Mouse (Mus musculus) limb, embryonic 13.5 days (tissue): ENCODE results near the gene Tlcd2. TPM values are rescaled to one million over a fixed set of nuclear protein-coding genes. Genes with fewer than 3 reads are reported as not detected.

Source experiments
- ATAC-seq: fragments of 200-750 bp; cut with Nextera tagmentation; 2 replicates; pipeline ENCODE4 v1.8.0; 2017; ENCODE audit warnings: low read depth, moderate number of reproducible peaks, moderate TSS enrichment; ENCODE audit not compliant: low FRiP score
- H3K27ac ChIP-seq: fragments of 300-500 bp; sonication (generic); 2 replicates; pipeline ENCODE4 v1.5.1; 2015; ENCODE audit warnings: inconsistent platforms, mild to moderate bottlenecking, moderate library complexity
- H3K27me3 ChIP-seq: fragments of 300-500 bp; sonication (generic); 2 replicates; pipeline ENCODE4 v1.6.1; 2015; ENCODE audit warnings: mild to moderate bottlenecking, inconsistent platforms
- H3K36me3 ChIP-seq: fragments of 300-500 bp; sonication (generic); 2 replicates; pipeline ENCODE4 v1.6.1; 2015; ENCODE audit warnings: inconsistent platforms, mild to moderate bottlenecking, moderate library complexity
- H3K4me1 ChIP-seq: fragments of 300-500 bp; sonication (generic); 2 replicates; pipeline ENCODE4 v1.6.1; 2015; ENCODE audit warnings: inconsistent platforms
- H3K4me2 ChIP-seq: fragments of 300-500 bp; sonication (generic); replicated peaks from 2 replicates; pipeline ENCODE4 v1.6.1; 2015; ENCODE audit warnings: inconsistent platforms, mild to moderate bottlenecking, moderate library complexity
- H3K4me3 ChIP-seq: fragments of 300-500 bp; sonication (generic); 2 replicates; pipeline ENCODE4 v1.5.1; 2015; ENCODE audit warnings: moderate library complexity, mild to moderate bottlenecking, inconsistent platforms
- H3K9ac ChIP-seq: fragments of 300-500 bp; sonication (generic); 2 replicates; pipeline ENCODE4 v1.6.1; 2015; ENCODE audit warnings: mild to moderate bottlenecking, inconsistent platforms
- H3K9me3 ChIP-seq: fragments of 300-500 bp; sonication (generic); 2 replicates; pipeline ENCODE4 v1.6.1; 2016; ENCODE audit warnings: inconsistent platforms
- WGBS: fragments of 180-500 bp; shearing (Covaris S2); methylation state at CpG from one replicate; pipeline ENCODE4 v1.1.7; 2015; 5-methylcytosine and 5-hydroxymethylcytosine counted together
- microRNA counts: library from miRNA; unstranded; fragments of <30 nt; microRNA quantifications from one replicate; lab custom pipeline; 2016
- microRNA-seq: library from miRNA; unstranded; fragments of <30 nt; microRNA quantifications from one replicate; pipeline ENCODE4, GENCODE M21; 2016
- polyA plus RNA-seq: library from polyadenylated mRNA; unstranded; fragments of >200 nt; fragmentation: Nextera tagmentation; extraction: Ambion mirVana; gene quantifications from 2 replicates; pipeline ENCODE4 v1.2.1, GENCODE M21; 2015

Gene Tlcd2
- polyA plus RNA-seq, 1 experiment from 2014 or later: 26.4 TPM

DNA sequence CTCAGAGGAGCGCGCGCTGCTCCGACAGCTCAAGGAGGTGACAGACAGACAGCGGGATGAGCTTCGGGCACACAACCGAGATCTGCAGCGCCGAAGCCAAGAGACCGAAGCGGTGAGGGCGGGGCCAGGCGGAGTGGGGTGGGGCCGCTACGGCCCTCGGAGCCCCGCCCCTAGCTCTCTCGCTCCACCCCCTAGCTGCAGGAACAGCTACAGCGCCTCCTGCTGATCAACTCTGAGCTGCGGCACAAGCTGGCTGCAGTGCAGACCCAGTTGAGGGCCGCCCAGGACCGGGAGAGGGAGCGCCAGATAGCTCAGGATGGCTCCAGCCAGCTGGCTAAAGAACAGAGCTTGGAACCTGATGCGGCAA lies 49.1 kb downstream of the Tlcd2 start:
- Histone ChIP-seq H3K27ac (peak overlapping the region; percentile 29; the same call in 1 of the 2 replicates), H3K4me2 (peak overlapping the region; percentile 84), H3K9me3 (no peaks in the 10 kb centered on the region), H3K4me1 (peaks cover 33% of the 10 kb centered on the region), H3K27me3 (no peaks in the 10 kb centered on the region), H3K4me3 (peak overlapping the region; percentile 53), H3K9ac (peak overlapping the region; percentile 76), H3K36me3 (peaks cover 41% of the 10 kb centered on the region)
- peak; percentile 72 for ATAC-seq
- 3% methylated on average over 24 of the region's 24 CpGs for WGBS

DNA sequence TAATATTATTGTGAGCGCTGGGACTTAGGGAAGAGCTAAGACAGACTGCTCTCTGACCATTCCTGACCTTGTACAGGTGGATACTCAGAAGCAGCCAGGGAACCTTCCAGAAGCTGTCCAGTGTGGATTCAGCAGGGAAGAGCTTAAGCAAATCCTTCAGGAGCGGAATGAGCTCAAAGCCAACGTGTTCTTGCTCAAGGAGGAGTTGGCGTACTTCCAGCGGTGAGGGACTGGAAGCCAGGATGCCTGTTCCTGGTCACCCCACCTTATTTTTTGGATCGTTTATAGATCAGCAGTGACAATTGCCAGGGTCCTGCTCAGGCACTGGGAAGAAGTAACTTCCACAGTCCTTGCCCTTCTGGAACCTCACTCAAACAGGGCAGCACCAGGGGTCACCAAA lies 49.7 kb downstream of the Tlcd2 start:
- Histone ChIP-seq H3K9ac (no peak overlapping the region), H3K9me3 (no peaks in the 10 kb centered on the region), H3K36me3 (peaks cover 35% of the 10 kb centered on the region), H3K4me1 (peaks cover 33% of the 10 kb centered on the region), H3K27me3 (no peaks in the 10 kb centered on the region), H3K4me2 (no peak overlapping the region), H3K27ac (no peak overlapping the region), H3K4me3 (peak overlapping the region; percentile 53; the same call in 1 of the 2 replicates)
- 79% methylated on average over 6 of the region's 6 CpGs for WGBS
- no peak for ATAC-seq

DNA sequence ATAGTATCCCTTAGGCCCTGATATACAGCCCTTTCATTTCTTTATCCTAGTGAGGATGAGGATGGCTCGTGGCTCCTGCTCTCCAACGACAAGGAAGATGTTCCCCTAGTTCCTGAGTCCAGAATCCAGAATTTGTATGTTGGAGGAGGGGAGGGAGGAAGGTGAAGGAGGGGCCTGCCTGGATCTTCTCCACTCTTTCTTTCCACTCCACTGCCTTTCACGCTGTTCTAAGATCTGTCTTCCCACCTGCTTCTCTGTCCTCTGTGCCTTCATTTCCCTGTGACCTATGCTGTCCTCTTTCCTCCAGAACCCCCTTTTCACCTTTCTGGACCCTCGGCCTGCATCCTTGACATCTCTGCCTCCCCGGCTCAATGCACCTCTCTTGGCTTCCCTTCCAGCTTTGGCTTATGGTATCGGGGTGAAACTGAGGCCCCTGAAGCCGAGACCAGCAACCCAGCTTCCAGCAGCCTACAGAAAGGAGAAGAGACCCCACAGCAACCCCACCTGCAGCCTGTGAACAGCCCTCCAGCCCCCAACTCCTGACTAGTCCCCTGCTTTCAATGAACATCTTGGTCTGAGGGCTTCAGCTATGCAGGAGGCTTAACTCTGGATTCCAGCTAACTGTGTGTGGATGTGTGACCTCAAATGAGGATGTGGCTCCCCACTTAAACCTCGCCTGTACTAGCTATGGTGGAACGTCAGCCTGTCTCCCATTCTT lies 50.9 kb downstream of the Tlcd2 start:
- H3K27ac ChIP-seq: no peak overlapping the region
- H3K9ac ChIP-seq: no peak overlapping the region
- no peak overlapping the region for H3K4me2 ChIP-seq
- no peak for ATAC-seq
- H3K27me3 ChIP-seq: no peaks in the 10 kb centered on the region
- H3K4me1 ChIP-seq: peaks cover 33% of the 10 kb centered on the region
- 78% methylated on average over 9 of the region's 9 CpGs for WGBS
- peaks cover 24% of the 10 kb centered on the region for H3K36me3 ChIP-seq
- no peak overlapping the region for H3K4me3 ChIP-seq
- H3K9me3 ChIP-seq: no peaks in the 10 kb centered on the region

DNA sequence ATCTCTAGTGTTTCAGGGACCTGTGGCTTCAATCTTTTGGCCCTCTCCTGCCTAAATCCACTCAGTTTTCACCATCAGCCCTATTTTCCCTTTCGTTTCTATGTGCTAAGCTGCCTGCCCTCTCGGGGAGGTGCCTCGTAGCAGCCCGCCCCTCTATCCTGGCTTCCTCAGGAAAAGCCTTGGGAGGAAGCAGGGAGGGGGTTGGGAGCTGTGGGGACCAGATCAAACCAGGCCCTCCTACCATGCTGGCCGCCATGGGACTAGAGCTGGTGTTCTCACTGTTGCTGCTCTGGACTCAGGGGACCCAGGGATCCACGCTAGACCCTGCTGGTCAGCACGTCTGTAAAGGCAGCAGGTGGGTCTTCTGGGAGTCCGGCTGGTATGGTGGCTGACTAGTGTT lies 51.8 kb downstream of the Tlcd2 start, which contains the start of gene Scarf1:
Gene Scarf1, plus strand, starts transcription at position 205 of the 400 bp plus-strand sequence.
- WGBS: 63% methylated on average over 8 of the region's 8 CpGs
- no peak for ATAC-seq
- no peak within 1 kb of the TSS; the same call in 1 of the 2 replicates for H3K27ac ChIP-seq
- H3K36me3 ChIP-seq: peaks cover 15% of the 10 kb centered on the region
- peak within 1 kb of the TSS; percentile 43 for H3K9ac ChIP-seq
- no peaks in the 10 kb centered on the region for H3K9me3 ChIP-seq
- peak within 1 kb of the TSS; percentile 17 for H3K4me2 ChIP-seq
- peak within 1 kb of the TSS; percentile 11; the same call in 1 of the 2 replicates for H3K4me3 ChIP-seq
- H3K27me3 ChIP-seq: no peaks in the 10 kb centered on the region
- peaks cover 30% of the 10 kb centered on the region for H3K4me1 ChIP-seq

DNA sequence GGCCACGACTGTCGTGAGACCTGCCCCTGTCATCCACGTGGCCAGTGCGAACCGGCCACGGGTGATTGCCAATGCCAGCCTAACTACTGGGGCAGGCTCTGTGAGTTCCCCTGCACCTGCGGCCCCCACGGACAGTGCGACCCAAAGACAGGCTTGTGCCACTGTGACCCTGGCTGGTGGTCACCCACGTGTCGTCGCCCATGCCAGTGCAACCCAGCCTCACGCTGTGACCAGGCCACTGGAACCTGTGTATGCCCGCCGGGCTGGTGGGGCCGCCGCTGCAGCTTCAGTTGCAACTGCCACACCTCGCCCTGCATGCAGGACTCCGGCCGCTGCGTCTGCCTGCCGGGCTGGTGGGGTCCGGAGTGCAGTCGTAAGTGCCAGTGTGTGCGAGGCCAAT lies 53.7 kb downstream of the Tlcd2 start:
- 91% methylated on average over 25 of the region's 25 CpGs for WGBS

DNA sequence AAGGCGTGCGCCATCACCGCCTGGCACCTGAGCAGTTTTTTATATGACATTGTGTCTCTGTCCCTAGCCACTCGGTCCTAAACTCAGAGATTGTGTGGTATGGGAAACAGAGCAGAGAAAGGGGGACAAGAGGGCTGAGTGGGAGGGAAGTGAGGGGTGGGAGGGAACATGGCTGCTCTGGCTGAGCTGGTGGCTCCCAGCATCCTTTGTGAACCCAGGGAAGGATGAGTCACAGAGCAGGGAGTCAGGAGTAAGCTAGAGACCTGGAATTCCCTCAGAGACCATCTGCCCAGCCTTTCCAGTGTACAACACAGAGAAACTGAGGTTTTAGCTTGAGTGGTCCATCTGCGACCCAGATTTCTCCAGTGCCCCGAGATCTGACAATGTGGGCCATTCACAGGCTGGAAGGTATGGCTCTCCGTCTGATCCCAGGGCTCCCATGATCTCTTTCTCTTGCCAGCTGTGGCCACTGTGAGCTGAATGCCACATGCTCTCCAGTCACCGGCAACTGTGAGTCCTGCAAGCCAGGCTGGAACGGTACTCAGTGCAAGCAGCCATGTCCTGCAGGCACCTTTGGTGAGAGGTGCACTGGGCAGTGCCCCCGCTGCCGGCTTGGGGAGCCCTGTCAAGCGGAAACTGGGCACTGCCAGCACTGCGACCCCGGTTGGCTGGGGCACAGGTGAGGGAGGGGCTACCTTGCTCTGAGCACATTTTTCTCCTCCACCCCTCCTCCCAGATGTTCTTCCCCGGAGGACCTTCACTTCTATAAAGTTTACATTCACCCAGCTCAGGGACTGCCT lies 58.5 kb downstream of the Tlcd2 start:
- WGBS: 79% methylated on average over 15 of the region's 15 CpGs

More for the DNA sequence above, 53.7 kb downstream of the Tlcd2 start:
- H3K4me3 ChIP-seq: no peak overlapping the region
- no peaks in the 10 kb centered on the region for H3K27me3 ChIP-seq
- no peaks in the 10 kb centered on the region for H3K9me3 ChIP-seq
- no peak overlapping the region for H3K27ac ChIP-seq
- no peaks in the 10 kb centered on the region; the same call in 1 of the 2 replicates for H3K36me3 ChIP-seq
- peaks cover 15% of the 10 kb centered on the region for H3K4me1 ChIP-seq
- ATAC-seq: no peak
- H3K4me2 ChIP-seq: no peak overlapping the region
- no peak overlapping the region for H3K9ac ChIP-seq

More for the DNA sequence above, 58.5 kb downstream of the Tlcd2 start:
- no peak overlapping the region for H3K4me2 ChIP-seq
- H3K4me3 ChIP-seq: no peak overlapping the region
- H3K9ac ChIP-seq: 0 out of 2 replicates have a peak overlapping the region, but pooled peaks have one; percentile 45
- no peaks in the 10 kb centered on the region for H3K27me3 ChIP-seq
- no peaks in the 10 kb centered on the region for H3K36me3 ChIP-seq
- H3K9me3 ChIP-seq: no peaks in the 10 kb centered on the region
- ATAC-seq: no peak
- H3K4me1 ChIP-seq: peaks cover 7% of the 10 kb centered on the region; the same call in 1 of the 2 replicates
- H3K27ac ChIP-seq: no peak overlapping the region

MicroRNA genes within 50 kb of the gene (microRNA counts, 519-probe panel; counts per million panel counts)
- microRNA mmu-miR-22 (lab: Ali Mortazavi, UCI): 4,156 counts per million, percentile 80 among the panel's probes with 10 or more counts

Small RNAs within 50 kb of the gene (microRNA-seq; reads per million reads assigned to microRNA genes)
- gene Mir22: 2,198 reads per million, percentile 83 among the genes with 10 or more reads in this experiment

Other genes starting within 250 kb of the Tlcd2 start
- 119 and 130 TPM in 2 replicates for gene Rpa1, start 113.4 kb upstream of the Tlcd2 start, polyA plus RNA-seq
- 16.9 and 20.1 TPM in 2 replicates for gene Smyd4, start 113.3 kb upstream of the Tlcd2 start, polyA plus RNA-seq
- 227 and 235 TPM in 2 replicates for gene Serpinf1, start 39.0 kb upstream of the Tlcd2 start, polyA plus RNA-seq
- gene Serpinf2, start 22.1 kb upstream of the Tlcd2 start, polyA plus RNA-seq: 0.14 and 1.3 TPM in 2 replicates
- gene Wdr81, start 7.0 kb upstream of the Tlcd2 start, polyA plus RNA-seq: 5.8 and 5.9 TPM in 2 replicates
- 60.8 and 63.0 TPM in 2 replicates for gene Prpf8, start 25.1 kb downstream of the Tlcd2 start, polyA plus RNA-seq
- gene Rilp, start 48.4 kb downstream of the Tlcd2 start, polyA plus RNA-seq: 0.34 and 0.66 TPM in 2 replicates
- 6.0 and 6.6 TPM in 2 replicates for gene Scarf1, start 51.8 kb downstream of the Tlcd2 start, polyA plus RNA-seq
- gene Slc43a2, start 70.0 kb downstream of the Tlcd2 start, polyA plus RNA-seq: 4.8 TPM in 2 replicates
- gene Pitpna, start 126.4 kb downstream of the Tlcd2 start, polyA plus RNA-seq: 60.9 and 62.5 TPM in 2 replicates
- gene Inpp5k, start 169.3 kb downstream of the Tlcd2 start, polyA plus RNA-seq: 21.1 and 22.0 TPM in 2 replicates
- 34.2 and 38.0 TPM in 2 replicates for gene Myo1c, start 188.8 kb downstream of the Tlcd2 start, polyA plus RNA-seq
- 126 and 128 TPM in 2 replicates for gene Crk, start 217.5 kb downstream of the Tlcd2 start, polyA plus RNA-seq